Mouse (Mus musculus) neural tube, embryonic 14.5 days (tissue): ENCODE measurements around the gene Gpr141. TPM values are rescaled to one million over a fixed set of nuclear protein-coding genes. Genes with fewer than 3 reads are reported as not detected.

ENCODE experiments used
- ATAC-seq: fragments of 200-750 bp; cut with Nextera tagmentation; 2 replicates; pipeline ENCODE4 v1.8.0; 2017; ENCODE audit warnings: low read depth, mild to moderate bottlenecking, moderate TSS enrichment, moderate library complexity
- H3K27ac ChIP-seq: fragments of 300-500 bp; sonication (generic); 2 replicates; pipeline ENCODE4 v1.5.1; 2014; ENCODE audit warnings: low read depth, mild to moderate bottlenecking, control low read depth, low read length, moderate library complexity, mixed read lengths
- H3K27me3 ChIP-seq: fragments of 300-500 bp; sonication (generic); 2 replicates; pipeline ENCODE4 v1.6.1; 2014; ENCODE audit warnings: low read length; ENCODE audit not compliant: control insufficient read depth, insufficient read depth
- H3K36me3 ChIP-seq: fragments of 300-500 bp; sonication (generic); 2 replicates; pipeline ENCODE4 v1.6.1; 2014; ENCODE audit warnings: low read length, mixed read lengths; ENCODE audit not compliant: control insufficient read depth, insufficient read depth
- H3K4me1 ChIP-seq: fragments of 300-500 bp; sonication (generic); 2 replicates; pipeline ENCODE4 v1.6.1; 2014; ENCODE audit warnings: low read length; ENCODE audit not compliant: control insufficient read depth, insufficient read depth
- H3K4me2 ChIP-seq: fragments of 300-500 bp; sonication (generic); 2 replicates; pipeline ENCODE4 v1.6.1; 2014; ENCODE audit warnings: mild to moderate bottlenecking, low read depth, low read length, control low read depth
- H3K4me3 ChIP-seq: fragments of 300-500 bp; sonication (generic); 2 replicates; pipeline ENCODE4 v1.5.1; 2014; ENCODE audit warnings: low read depth, low read length, control low read depth, mixed read lengths
- H3K9ac ChIP-seq: fragments of 300-500 bp; sonication (generic); replicated peaks from 2 replicates; pipeline ENCODE4 v1.6.1; 2014; ENCODE audit warnings: low read depth, mild to moderate bottlenecking, control low read depth, low read length, mixed read lengths
- H3K9me3 ChIP-seq: fragments of 300-500 bp; sonication (generic); 2 replicates; pipeline ENCODE4 v1.6.1; 2016; ENCODE audit warnings: low read length; ENCODE audit not compliant: control insufficient read depth
- WGBS: fragments of 180-500 bp; shearing (Covaris S2); extraction: QIAGEN DNeasy Blood & Tissue Kit; methylation state at CpG from one replicate; pipeline ENCODE4 v1.1.7; 2014; 5-methylcytosine and 5-hydroxymethylcytosine counted together
- polyA plus RNA-seq: library from polyadenylated mRNA; unstranded; fragments of >200 nt; fragmentation: Nextera tagmentation; extraction: Ambion mirVana; gene quantifications from 2 replicates; pipeline ENCODE4 v1.2.1, GENCODE M21; 2014

Gene Gpr141
- polyA plus RNA-seq, 1 experiment from 2014 or later: not detected

DNA sequence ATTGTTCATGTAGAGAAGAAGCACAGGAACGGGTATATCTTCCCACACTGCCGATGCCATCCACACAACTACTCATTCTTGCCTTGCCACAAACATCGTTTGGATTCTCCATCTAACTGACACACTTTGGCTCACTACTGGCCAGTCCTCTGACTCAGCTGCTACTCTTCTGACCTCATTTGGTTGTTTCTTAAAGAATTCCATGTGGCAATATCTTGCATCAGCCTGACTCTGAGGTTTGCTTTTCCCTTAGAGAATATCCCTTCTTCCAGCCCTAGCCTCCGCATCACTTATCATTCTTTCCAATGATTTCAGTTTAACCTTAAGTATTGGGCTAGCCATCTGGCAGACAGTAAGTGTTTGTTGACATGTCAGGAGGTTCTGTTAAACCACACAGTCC lies 59.8 kb downstream of the Gpr141 start:
- H3K9me3 ChIP-seq: no peaks in the 10 kb centered on the region
- WGBS: 91% methylated on average over 4 of the region's 4 CpGs

DNA sequence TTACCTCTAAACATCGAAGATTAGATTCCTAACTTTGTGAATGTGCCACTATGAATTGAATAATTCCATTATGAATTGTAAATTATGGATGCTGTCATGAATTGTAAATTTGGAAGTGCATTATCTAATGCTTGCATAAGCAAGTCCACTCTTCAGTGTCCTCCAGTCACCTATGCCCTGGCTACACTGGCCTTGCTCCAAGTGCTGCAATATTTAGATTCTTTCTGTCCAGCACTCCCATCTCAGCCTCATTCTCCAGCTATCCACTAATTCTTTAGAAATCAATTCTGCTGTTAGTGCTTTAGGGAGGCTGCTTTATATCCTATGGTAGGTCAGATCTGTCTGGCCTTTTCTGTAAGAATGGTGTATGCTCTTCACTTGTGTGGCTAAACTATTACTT lies 60.8 kb downstream of the Gpr141 start:
- Histone ChIP-seq H3K27me3 (no peaks in the 10 kb centered on the region), H3K36me3 (no peaks in the 10 kb centered on the region), H3K9me3 (no peaks in the 10 kb centered on the region), H3K9ac (no peak overlapping the region), H3K4me3 (no peak overlapping the region), H3K27ac (no peak overlapping the region), H3K4me1 (no peaks in the 10 kb centered on the region), H3K4me2 (no peak overlapping the region)
- ATAC-seq: no peak
- WGBS: 95% methylated on average over 1 of the region's 1 CpGs

More for the DNA sequence above, 59.8 kb downstream of the Gpr141 start:
- Histone ChIP-seq H3K27ac (no peak overlapping the region), H3K4me2 (no peak overlapping the region), H3K4me1 (no peaks in the 10 kb centered on the region), H3K27me3 (no peaks in the 10 kb centered on the region), H3K9ac (no peak overlapping the region), H3K36me3 (no peaks in the 10 kb centered on the region), H3K4me3 (no peak overlapping the region)
- no peak for ATAC-seq

DNA sequence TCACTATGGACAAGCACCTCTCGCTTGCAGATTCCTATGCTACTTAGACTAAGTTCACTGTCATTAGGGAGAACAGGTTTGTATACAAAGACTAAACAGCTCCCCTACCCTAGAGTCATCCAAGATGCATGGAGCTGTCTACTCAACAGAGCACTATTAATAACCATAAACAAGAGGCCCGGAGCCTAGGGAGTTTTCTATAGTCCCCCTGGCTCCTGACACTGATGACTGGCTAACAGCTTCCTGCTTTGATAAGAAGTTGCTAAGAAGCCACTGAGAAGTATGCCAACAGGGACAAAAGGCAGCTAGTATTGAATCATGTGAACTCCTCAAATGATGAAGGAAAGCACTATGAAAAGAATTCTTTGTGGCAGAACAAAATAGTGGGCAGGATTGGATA lies 78.3 kb downstream of the Gpr141 start:
- Histone ChIP-seq H3K9me3 (no peaks in the 10 kb centered on the region), H3K4me2 (no peak overlapping the region), H3K27me3 (no peaks in the 10 kb centered on the region), H3K36me3 (no peaks in the 10 kb centered on the region), H3K4me1 (no peaks in the 10 kb centered on the region), H3K4me3 (no peak overlapping the region), H3K9ac (no peak overlapping the region), H3K27ac (no peak overlapping the region)
- no peak for ATAC-seq
- 47% methylated on average over 2 of the region's 2 CpGs for WGBS

DNA sequence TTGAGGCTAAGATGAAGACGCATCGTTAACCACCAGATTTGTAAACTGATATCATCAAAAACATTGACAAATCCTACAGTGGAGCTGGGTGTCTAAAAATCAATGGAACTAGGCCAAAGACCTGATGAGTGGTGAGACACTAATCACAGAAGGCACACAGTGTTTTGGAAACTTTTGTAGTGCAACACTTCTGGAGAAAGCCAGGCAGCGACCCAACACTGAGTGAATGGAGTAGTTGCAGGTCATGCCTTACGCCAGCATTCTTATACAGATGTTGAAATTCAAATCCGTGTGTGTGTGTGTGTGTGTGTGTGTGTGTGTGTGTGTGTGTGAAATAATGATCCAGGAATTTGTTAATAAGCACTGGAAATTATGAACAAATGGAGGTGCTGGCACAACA lies 79.5 kb downstream of the Gpr141 start:
- Histone ChIP-seq H3K4me3 (no peak overlapping the region), H3K27me3 (no peaks in the 10 kb centered on the region), H3K4me2 (no peak overlapping the region), H3K4me1 (no peaks in the 10 kb centered on the region), H3K9me3 (no peaks in the 10 kb centered on the region), H3K27ac (no peak overlapping the region), H3K36me3 (no peaks in the 10 kb centered on the region), H3K9ac (no peak overlapping the region)
- WGBS: 92% methylated on average over 5 of the region's 5 CpGs
- ATAC-seq: no peak

DNA sequence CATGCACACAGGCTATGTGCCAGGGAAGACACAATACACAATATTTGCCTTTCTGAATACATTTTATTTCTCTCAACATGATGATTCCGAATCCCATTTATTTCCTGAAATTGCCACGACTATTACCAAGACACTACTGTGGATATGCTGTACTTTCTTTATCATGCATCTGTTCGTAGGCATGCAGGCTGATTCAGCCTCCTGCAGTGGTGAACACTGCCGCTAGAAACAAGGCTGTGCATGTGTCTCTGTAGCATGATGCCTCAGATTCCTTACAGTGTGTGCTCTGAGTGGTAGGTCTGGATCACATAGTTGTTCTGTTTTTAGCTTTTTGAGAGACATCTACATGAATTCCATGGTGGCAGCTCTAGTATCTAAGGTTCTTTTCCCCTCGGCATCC lies 89.5 kb downstream of the Gpr141 start:
- Histone ChIP-seq H3K36me3 (no peaks in the 10 kb centered on the region), H3K27me3 (no peaks in the 10 kb centered on the region), H3K4me3 (no peak overlapping the region), H3K9ac (no peak overlapping the region), H3K4me1 (no peaks in the 10 kb centered on the region), H3K27ac (no peak overlapping the region), H3K4me2 (no peak overlapping the region), H3K9me3 (no peaks in the 10 kb centered on the region)
- WGBS: 90% methylated on average over 5 of the region's 5 CpGs
- no peak for ATAC-seq

DNA sequence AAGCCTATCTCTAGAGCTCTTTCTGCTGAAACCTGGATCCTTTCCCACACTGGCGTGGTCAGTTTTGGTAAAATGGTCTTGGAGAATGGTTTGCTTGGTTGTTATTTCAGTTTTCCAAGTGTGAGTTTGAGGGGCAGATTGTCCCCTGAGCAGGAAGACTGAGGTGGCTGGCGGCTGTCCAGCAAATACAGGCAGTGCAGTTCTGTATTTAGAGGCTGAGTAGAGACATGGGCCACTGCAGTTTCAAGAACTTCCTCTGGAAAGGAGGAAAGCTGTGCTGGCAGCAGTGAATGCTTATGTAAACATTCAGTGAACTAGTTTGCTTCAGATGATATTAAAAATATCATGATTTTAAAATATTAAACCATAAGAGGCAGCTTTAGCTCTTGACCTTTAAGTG lies 93.2 kb downstream of the Gpr141 start:
- H3K9ac ChIP-seq: no peak overlapping the region
- no peaks in the 10 kb centered on the region for H3K4me1 ChIP-seq
- no peak overlapping the region for H3K27ac ChIP-seq
- no peak overlapping the region for H3K4me3 ChIP-seq
- no peaks in the 10 kb centered on the region for H3K36me3 ChIP-seq
- WGBS: 78% methylated on average over 2 of the region's 2 CpGs
- no peak overlapping the region for H3K4me2 ChIP-seq
- ATAC-seq: no peak
- H3K9me3 ChIP-seq: no peaks in the 10 kb centered on the region
- H3K27me3 ChIP-seq: no peaks in the 10 kb centered on the region

DNA sequence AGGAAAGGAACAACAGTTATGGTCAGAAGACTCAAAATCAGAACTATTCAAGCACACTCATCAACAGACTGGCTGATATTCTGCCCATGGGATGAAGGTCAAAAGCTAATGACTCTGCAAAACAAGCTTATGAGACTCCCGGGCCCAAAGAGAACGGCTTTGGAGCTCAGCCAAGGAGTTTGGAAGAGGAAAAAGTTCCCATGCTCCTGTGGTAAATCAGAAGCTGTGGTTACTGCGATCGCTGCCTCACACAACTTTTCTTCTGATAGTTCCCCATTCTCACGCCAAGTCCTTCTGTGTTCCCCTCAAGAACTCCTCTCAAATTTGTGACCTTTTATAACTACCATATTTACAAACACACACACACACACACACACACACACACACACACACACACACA lies 105.1 kb downstream of the Gpr141 start:
- ATAC-seq: no peak
- H3K27me3 ChIP-seq: no peaks in the 10 kb centered on the region
- H3K36me3 ChIP-seq: no peaks in the 10 kb centered on the region
- H3K9ac ChIP-seq: no peak overlapping the region
- H3K27ac ChIP-seq: no peak overlapping the region
- H3K4me1 ChIP-seq: no peaks in the 10 kb centered on the region
- H3K9me3 ChIP-seq: no peaks in the 10 kb centered on the region
- no peak overlapping the region for H3K4me3 ChIP-seq
- WGBS: 53% methylated on average over 5 of the region's 5 CpGs
- H3K4me2 ChIP-seq: no peak overlapping the region

DNA sequence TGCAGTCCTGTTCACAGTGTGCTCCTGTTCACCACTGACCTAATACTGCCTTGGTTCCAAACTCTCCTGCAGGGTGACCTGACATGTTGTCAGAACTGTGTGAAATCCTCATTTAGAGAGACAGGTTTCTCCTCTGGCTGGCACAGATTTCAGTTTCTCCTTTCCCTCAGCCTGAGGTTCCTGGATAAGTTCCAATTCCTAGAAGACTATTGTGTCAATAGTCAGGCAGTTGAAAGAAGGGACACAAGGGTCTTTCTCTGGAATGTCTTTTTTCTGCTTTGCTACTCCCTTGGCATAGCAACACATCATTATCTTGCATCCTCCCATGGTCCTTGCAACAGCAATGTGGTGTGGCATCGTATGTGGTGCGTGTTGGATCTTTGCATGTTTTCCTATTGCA lies 106.9 kb downstream of the Gpr141 start:
- Histone ChIP-seq H3K4me2 (no peak overlapping the region), H3K36me3 (no peaks in the 10 kb centered on the region), H3K27ac (no peak overlapping the region), H3K4me3 (no peak overlapping the region), H3K9ac (no peak overlapping the region), H3K9me3 (no peaks in the 10 kb centered on the region), H3K27me3 (no peaks in the 10 kb centered on the region), H3K4me1 (no peaks in the 10 kb centered on the region)
- ATAC-seq: no peak
- 73% methylated on average over 2 of the region's 2 CpGs for whole genome bisulfite sequencing

DNA sequence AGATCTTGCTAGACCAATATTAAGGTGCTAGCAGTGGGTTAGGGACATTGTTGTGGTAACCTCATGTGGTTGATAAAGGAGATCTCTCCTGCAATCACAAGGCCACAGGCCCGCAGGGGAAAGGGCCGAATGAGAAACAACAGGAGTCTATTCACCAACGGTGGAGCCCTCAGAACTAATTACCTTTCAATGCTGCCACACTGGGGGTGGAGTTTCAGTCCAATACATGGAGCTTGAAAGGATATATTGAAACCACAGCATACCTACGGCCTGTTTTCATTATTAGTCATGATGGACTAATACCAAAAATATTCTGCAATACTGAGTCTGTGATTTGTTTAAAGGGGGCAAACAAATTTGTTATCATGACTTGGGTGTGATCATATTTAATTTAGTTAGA lies 120.3 kb downstream of the Gpr141 start:
- Histone ChIP-seq H3K4me1 (no peaks in the 10 kb centered on the region), H3K4me3 (no peak overlapping the region), H3K4me2 (no peak overlapping the region), H3K27ac (no peak overlapping the region), H3K9ac (no peak overlapping the region), H3K9me3 (no peaks in the 10 kb centered on the region), H3K27me3 (no peaks in the 10 kb centered on the region), H3K36me3 (no peaks in the 10 kb centered on the region)
- WGBS: 42% methylated on average over 4 of the region's 4 CpGs
- no peak for ATAC-seq
